Mouse (Mus musculus) ZHBTc4 (cell line): ENCODE results near the gene Gpr39.

Experiments
- DNase-seq: peaks from one replicate; pipeline ENCODE4 v3.0.0-alpha.2; 2011; ENCODE audit warnings: low read depth, low spot score

Gpr39 gene

GRCm38 (mm10) chr1:125676790-125677273 lies at the start of gene Gpr39:
Gene Gpr39 (plus strand): TSS chr1:125676995.
- DNase-seq = peak; percentile 83

DNA sequence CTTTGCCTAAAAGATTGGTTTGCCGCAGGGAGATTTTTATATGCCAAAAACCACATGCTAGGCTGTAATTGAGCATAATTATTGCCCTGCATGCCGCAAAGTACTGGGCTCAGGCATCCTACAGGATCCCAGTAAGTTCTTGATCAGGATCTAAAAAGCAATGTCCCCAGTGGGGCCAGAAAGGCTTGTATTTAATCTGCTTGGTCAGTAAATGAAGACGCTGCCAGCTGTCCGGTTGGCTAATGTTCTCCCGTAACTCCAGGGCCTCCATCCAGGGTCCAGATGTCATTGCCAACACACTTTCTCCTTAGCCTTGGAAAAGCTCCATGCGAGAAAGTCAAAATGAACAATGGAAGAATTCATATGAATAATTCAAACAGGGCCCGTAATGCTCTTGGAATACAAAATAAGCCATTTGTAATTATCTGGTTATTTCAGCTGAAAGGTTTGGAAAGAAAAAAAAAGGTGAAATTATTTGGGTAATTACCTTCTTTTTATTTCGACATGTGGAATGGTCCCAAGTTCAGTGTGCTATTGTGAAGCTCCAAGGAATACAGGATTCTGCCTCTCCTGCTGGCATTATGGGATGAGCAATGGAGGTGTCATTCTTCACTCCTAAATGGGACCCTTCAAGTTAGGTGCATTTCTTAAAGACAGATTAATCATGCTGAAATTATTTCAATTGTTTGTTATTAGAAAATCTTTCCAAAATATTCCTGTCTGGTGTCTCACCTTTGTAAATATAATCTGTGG lies 37.1 kb upstream of the Gpr39 start:
- no peak for DNase-seq

- no peak for DNase-seq
Observed at GRCm38 (mm10) chr1:125643643-125644042, 33.2 kb upstream of the Gpr39 start.

DNA sequence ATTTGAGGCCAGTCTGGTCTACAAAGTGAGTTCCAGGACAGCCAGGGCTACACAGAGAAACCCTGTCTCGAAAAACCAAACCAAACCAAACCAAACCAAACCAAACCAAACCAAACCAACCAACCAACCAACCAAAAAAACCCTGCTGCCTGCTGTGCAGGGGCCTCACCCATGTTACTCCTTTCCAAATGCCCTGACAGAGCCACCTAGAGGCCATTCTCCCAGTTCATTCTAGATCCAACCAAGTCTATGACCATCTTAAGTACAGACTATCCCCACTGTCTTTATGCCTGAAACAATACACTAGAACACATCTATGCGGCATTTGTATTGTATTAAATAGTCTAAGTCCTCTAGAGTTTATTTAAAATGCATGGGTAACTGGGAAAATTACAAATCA lies 30.0 kb upstream of the Gpr39 start:
- DNase-seq = peak; percentile 63

DNA sequence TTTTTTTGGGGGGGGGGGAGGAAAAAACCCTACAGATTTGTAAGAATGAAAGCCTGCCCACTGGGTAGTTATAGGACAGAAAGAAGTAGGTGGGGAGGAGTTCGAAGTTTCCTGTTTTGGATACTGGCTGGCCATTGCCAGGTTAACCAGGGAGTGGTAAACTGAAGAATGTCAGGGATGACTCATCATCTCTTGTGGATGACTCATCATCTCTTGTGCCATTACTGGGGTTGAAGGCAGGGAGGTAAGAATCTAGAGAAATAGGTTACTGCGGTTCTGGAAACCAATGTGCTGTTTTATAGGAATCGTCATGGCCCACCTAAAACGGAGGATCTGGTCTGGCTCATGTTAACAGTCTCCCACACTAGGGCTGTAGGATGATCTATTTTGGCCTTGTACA lies 28.8 kb upstream of the Gpr39 start:
- no peak for DNase-seq

GRCm38 (mm10) chr1:125649056-125649455 lies 27.7 kb upstream of the Gpr39 start:
- no peak for DNase-seq

DNA sequence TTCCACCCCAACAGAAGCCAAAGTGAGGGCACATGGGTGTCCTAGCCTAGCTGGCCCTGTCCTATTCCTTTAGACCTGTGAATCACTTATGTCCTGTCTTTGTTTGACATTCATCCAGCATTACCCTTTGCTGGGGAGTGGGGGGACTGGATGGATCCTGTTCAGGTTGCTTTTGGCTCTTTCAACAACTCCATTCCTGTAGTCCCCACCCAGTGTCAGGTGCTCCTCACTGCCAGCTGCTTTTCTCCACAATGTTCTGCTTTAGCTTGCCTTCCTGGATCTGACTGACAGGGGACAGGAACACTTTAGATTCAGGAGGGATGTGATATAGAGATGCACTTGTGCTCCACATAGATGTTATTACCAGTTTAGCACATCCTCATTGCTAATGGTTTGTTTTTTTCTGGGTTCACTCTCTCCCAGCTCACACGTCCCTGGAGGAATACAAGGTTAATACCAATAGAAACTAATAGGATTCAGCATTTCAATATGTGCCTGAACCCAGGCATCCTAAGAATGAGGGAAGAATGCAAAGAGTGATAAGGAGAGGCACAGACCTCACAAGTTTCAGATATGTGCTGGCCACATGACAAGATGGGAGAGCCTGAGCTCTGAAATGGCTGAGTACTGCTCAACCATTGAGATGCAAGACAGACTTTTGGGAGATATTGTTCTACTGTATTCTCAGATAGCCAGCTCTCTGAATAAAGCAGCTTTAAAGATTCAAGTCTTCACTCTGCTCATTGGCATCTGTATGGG lies 23.8 kb upstream of the Gpr39 start:
- DNase-seq = peak; percentile 65

- no peak for DNase-seq
Observed at GRCm38 (mm10) chr1:125657416-125657815, 19.4 kb upstream of the Gpr39 start.

DNA sequence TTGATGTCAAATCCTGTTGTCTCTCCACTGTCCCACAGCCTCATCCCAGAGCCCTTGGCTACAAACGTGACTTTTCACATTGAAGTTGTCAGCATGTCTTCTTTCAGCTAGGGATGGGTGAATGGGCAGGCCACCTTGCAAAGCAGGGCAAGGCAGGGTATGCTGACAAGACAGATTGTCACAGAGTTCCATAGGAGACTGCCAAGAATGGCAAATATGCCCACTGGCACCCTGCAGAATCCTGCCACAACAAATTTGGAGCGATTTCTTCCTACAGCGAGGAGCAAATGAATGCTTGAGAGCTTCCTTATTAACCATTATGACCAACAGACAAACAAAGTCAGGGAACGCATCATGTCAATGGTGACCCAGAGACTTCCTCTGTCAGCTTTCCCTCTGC lies 16.6 kb upstream of the Gpr39 start:
- DNase-seq = no peak

DNA sequence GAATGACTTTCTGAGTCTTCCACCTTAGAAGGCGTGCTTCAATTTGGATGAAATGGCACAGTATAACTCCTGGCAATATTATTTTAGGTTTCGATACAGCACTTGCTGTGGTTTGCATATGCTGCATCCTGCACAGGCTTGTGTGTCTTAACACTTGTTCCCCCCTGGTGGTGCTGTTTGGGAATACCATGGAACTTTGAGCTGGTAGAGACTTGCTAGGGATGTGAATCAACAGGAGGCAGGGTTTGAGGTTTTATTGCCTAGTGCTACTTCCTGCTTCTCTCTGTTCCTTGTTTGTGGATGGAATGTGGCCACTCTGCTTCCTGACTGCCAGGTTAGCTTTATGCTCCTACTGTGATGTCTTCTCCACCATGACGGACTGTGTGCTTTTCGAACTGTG lies 15.9 kb upstream of the Gpr39 start:
- DNase-seq = peak; percentile 63

- DNase-seq = no peak
Observed at GRCm38 (mm10) chr1:125662058-125662457, 14.7 kb upstream of the Gpr39 start.

DNA sequence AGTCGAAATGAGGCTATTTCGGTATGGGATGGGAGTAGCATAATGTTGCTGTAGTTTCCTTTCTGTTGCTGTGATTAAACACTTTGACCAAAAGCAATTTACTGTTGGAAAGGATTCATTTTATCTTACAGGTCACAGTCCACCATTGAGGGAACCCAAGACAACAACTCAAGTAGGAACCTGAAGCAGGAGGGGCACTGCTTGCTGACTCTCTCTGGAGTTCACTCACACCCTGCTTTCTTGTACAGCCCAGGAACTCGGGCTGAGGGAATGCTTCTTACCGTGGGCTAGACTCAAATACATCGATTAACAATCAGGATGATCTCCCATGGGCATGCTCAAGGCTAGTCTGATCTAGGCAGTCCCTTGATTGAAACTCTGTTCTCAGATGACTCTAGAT lies 14.1 kb upstream of the Gpr39 start:
- no peak for DNase-seq

DNA sequence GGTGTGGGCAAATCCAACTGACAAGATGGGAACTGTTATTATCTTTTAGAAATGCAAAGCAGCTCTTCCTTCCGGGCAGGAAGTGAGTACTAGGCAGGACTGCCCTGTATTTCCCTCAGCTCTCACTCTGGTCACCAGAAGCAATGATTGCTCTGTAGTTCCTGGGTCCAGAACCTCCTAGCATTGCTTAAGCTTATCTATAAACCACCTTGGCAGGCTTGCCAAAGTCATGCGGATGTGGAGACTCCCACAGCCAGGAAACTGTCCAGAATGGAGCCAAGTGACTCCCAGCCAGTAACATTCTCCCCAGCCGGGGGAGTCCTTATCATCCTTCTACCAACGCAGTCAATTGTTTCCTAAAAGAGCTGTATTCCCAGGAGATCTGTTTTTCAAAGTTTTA lies 13.7 kb upstream of the Gpr39 start:
- DNase-seq = no peak

DNA sequence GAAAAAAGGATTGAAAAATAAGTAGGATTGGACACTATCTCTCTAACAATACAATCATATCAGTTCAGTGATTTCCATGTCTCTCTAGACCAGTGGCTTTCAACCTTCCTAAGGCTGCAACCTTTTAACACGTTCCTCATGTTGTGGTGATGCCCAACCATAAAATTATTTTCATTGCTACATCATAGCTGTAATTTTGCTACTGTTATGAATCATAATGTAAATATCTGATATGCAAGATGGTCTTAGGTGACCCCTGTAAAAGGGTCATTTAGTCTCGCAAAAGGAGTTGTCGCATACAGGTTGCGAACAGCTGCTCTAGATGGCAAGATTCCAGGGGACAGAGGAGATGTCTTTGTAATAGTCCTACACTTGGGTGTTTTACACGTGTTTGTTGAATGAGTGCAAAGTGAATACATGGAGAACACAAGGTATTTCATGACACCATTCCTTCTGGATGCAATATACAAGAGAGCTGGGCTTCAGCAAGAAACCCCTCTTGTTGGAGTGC lies 11.6 kb upstream of the Gpr39 start:
- DNase-seq = no peak

GRCm38 (mm10) chr1:125669035-125669434 lies 7.8 kb upstream of the Gpr39 start:
- peak; percentile 32 for DNase-seq

DNA sequence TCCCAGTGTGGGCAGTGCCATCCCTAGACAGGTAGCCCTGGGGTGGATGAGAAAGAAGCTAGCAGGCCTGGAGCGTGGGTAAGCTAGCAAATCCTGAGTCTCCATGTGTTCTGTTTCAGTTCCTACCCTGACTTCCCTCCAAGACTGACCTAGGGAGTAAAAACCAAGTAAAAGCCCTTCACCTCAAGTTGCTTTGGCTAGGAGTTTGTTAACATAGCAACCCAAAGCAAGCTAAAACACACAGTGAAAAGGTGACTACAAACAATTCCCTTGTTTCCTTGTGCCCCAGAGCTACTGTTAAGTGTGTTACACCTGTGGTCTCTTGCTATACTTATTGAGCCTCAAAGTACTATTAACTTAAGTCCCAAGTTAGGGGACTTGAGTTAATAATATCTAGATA lies 1.6 kb upstream of the Gpr39 start:
- no peak for DNase-seq

- peak; percentile 44 for DNase-seq
Observed at GRCm38 (mm10) chr1:125677286-125677685, 491 bp downstream of the Gpr39 start.

DNA sequence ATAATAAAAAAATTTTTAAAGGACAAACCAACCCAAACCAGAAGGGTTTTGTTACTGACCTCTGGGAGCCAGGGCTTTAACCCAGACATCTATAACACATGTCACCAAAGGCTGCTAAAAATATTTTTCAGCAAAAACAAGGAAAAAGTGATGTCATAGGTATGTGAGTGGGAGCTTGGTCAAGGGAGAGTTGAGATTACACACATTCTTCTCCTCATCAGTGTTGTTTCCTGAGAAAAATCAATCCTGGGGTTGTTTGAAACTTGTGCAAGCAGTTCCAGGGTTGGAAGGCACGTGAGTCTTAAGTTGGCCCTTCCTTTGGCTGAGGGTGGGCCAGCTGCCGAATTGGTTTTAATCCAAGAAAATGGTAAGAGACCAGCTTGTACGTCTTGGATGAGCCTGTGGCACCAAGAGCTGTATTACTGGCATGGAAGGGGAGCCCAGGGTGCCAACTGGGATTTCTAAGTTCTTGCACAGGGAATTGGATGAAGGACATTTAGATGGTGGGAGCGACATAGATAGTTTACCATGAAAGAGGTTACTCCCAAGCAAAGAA lies 2.8 kb downstream of the Gpr39 start:
- DNase-seq = no peak

GRCm38 (mm10) chr1:125684423-125684822 lies 7.6 kb downstream of the Gpr39 start:
- no peak for DNase-seq

- DNase-seq = no peak
Observed at GRCm38 (mm10) chr1:125685304-125685703, 8.5 kb downstream of the Gpr39 start.

DNA sequence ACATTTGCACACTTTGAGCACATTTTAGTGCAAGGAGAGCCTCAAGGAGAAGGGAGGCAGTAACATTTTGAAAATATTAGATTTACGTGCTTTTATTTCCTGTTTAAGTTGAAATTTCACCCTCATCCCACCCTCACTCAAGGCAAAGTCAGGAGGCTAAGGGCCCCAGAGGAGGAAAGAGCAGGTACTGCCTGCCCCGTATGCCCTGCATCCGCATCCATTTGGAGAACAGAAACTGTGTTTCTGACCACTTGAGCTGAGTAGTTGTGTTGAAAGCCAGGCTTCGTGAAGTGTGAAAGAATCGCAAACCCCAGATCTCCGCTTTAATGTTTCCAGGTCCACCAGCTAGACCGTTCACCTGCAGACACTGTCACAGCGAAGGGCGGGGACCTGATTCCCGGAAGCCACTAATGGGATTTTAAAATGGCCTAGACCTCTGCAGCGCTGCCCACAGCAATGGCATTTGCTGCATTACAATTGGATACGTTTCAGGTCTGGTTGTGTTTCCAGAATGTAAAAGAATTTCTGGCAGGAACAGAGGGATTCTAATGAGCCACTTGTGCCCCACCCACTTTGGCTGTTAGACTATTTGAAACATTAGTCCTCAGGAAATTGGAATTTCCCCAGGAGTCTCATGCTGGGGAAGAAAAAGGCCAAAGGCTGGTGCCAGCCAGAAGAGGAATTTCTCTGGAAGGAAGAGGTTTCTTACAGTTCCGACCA lies 11.1 kb downstream of the Gpr39 start:
- peak; percentile 94 for DNase-seq

GRCm38 (mm10) chr1:125693541-125693940 lies 16.7 kb downstream of the Gpr39 start:
- DNase-seq = no peak
